Mouse (Mus musculus): ENCODE results near the gene Rpl38.

DNA sequence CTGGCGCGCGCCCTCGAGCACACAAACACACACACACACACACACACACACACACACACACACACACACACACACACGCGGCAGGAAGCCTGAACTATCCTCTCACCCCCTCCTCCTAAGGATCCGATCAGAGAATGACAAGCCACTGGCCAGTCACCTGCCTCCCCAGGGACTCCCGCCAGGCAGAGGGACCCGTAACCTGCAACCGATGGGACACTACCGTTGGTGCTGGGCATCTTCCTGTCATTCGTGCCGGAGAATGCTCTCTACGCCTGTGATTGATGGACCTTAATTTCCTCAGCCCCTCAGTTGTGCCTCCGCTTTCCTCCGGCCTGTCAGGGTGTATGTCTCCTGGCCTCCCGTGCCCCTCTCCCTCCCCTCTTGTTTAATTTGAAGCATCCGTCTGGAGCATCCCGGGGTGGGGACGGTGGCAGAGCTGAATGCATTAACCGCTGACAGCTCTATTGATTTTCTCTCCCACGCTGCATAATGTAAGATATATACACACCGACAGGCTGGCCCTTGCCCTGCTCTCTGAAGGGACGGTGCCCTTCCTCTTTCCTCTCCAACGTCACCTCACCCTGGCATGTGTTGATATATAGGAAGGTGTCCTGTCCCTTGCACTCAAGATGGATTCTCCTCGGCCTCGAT is 11.2 kb upstream of the Rpl38 start:
- TF ChIP-seq POLR2A (IDR thresholded peaks at IDR 0.05; ENCODE audit: control insufficient read depth, extremely low read depth, insufficient read depth, low read length, poor library complexity) (no peak), CTCF (IDR thresholded peaks at IDR 0.05; ENCODE audit: borderline replicate concordance, control insufficient read depth, extremely low read depth, insufficient read depth, low read length, poor library complexity) (no peak)

Data from thymus, adult 2 months (tissue).